Mouse (Mus musculus) ovary, postnatal 10 days (tissue): ENCODE measurements around the gene Il1rl2.
"Not testable (repeated sequence)": the region's sequence is repeated elsewhere in the genome, so short reads cannot be mapped to it uniquely, and the experiment has no call there.

Experiments
- DNase-seq: peaks from one replicate; pipeline ENCODE4 v3.0.0; 2022; ENCODE audit warnings: low spot score

Gene Il1rl2

GRCm38 (mm10) chr1:40324457-40324856, at the start of gene Il1rl2:
Gene Il1rl2, plus strand, starts transcription at chr1:40324610.
- no peak for DNase-seq

- DNase-seq, result no peak
Measured at GRCm38 (mm10) chr1:40275285-40276013, 49.0 kb upstream of the Il1rl2 start.

- DNase-seq, result no peak
Measured at GRCm38 (mm10) chr1:40277944-40278343, 46.5 kb upstream of the Il1rl2 start.

GRCm38 (mm10) chr1:40278720-40279119, 45.7 kb upstream of the Il1rl2 start:
- DNase-seq, result no peak

- no peak for DNase-seq
Measured at GRCm38 (mm10) chr1:40279182-40279743, 45.1 kb upstream of the Il1rl2 start.

- no peak for DNase-seq
Measured at GRCm38 (mm10) chr1:40281950-40282349, 42.5 kb upstream of the Il1rl2 start.

GRCm38 (mm10) chr1:40282394-40282793, 42.0 kb upstream of the Il1rl2 start:
- DNase-seq, result no peak

- no peak for DNase-seq
Measured at GRCm38 (mm10) chr1:40283995-40284394, 40.4 kb upstream of the Il1rl2 start.

GRCm38 (mm10) chr1:40290489-40291255, 33.7 kb upstream of the Il1rl2 start:
- DNase-seq, result no peak

- no peak for DNase-seq
Measured at GRCm38 (mm10) chr1:40292231-40292630, 32.2 kb upstream of the Il1rl2 start.

GRCm38 (mm10) chr1:40293891-40294290, 30.5 kb upstream of the Il1rl2 start:
- no peak for DNase-seq

- DNase-seq, result no peak
Measured at GRCm38 (mm10) chr1:40294824-40295223, 29.6 kb upstream of the Il1rl2 start.

- DNase-seq, result no peak
Measured at GRCm38 (mm10) chr1:40298053-40298452, 26.4 kb upstream of the Il1rl2 start.

- DNase-seq, result no peak
Measured at GRCm38 (mm10) chr1:40303179-40303866, 21.1 kb upstream of the Il1rl2 start.

- not testable (repeated sequence) for DNase-seq
Measured at GRCm38 (mm10) chr1:40304321-40304720, 20.1 kb upstream of the Il1rl2 start.

- DNase-seq, result no peak
Measured at GRCm38 (mm10) chr1:40306111-40306510, 18.3 kb upstream of the Il1rl2 start.

- DNase-seq, result no peak
Measured at GRCm38 (mm10) chr1:40311123-40311522, 13.3 kb upstream of the Il1rl2 start.

GRCm38 (mm10) chr1:40311625-40312024, 12.8 kb upstream of the Il1rl2 start:
- no peak for DNase-seq

- no peak for DNase-seq
Measured at GRCm38 (mm10) chr1:40314016-40314415, 10.4 kb upstream of the Il1rl2 start.

GRCm38 (mm10) chr1:40317657-40318056, 6.8 kb upstream of the Il1rl2 start:
- DNase-seq, result no peak

GRCm38 (mm10) chr1:40321824-40322223, 2.6 kb upstream of the Il1rl2 start:
- DNase-seq, result no peak

- DNase-seq, result no peak
Measured at GRCm38 (mm10) chr1:40322543-40322942, 1.9 kb upstream of the Il1rl2 start.
